Mouse (Mus musculus): ENCODE measurements around the gene Txlna.

The Txlna gene

DNA sequence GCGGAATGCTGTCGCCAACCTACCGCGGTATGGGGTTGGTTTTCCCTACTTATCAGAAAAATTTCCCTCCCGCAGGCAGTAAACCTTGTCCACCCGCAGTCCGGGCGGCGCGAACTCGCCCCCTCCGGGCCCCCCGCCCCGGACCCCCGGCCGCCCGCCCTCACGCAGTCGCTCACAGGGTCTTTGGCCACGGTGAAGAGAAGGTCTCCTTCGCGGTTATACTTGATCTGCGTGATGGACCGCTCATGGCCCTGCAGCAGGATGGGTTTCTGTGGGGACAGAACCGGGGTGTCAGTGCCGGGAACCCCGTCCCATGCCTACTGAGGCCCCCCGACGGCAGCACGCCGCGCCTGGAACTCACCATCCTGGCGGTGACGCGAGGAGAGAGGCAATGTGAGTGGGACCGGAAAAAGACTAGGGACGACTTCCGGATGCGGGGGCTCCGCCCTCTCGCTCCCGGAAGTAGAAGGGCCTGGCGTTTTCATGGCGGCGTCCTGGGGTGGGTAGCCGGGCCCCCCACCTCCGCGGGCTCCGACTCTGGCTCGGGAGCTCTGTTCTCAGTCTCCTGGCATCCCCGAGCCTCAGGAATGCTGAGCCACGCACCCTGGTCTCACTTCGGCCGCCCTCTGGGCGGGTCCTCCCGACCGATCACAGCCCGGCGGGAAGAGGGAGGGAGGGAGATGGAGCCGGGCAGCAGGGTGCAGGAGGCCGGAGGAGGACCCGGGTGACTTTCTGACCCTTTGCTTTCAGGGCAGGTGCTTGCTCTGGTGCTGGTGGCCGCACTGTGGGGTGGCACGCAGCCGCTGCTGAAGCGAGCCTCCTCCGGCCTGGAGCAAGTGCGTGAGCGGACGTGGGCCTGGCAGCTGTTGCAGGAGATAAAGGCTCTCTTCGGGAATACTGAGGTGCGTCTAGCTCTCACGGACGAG is 40.4 kb downstream of the Txlna start, which contains the start of the genes Eif3i and Tmem234:
TSS of gene Eif3i (minus strand) at position 416 of the 926 bp plus-strand sequence.
TSS of gene Tmem234 (plus strand) at position 436 of the 926 bp plus-strand sequence.
- DNase-seq (ENCODE audit: inconsistent age in 2 of 2, low spot score in 1 of 2): peak; percentile 88 to 95

DNA sequence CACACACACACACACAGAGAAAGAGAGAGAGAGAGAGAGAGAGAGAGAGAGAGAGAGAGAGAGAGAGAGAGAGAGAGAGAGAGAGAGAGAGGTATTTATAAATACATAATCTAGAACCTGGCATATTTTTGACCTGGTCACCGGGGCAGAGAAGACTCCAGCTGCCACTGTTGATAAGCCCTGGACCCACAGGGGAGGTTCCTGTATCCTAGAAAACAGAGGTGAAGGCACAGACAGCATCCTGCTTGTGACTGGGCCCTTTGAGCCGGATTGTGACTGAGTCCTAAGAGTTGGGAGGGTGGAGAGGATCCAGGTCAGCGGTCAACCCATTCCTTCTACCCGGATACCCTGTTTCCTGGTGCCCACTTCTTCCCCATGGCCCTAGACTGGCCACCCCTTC is 52.0 kb downstream of the Txlna start:
- DNase-seq (ENCODE audit: inconsistent age in 2 of 2, low spot score in 1 of 2): no peak

DNA sequence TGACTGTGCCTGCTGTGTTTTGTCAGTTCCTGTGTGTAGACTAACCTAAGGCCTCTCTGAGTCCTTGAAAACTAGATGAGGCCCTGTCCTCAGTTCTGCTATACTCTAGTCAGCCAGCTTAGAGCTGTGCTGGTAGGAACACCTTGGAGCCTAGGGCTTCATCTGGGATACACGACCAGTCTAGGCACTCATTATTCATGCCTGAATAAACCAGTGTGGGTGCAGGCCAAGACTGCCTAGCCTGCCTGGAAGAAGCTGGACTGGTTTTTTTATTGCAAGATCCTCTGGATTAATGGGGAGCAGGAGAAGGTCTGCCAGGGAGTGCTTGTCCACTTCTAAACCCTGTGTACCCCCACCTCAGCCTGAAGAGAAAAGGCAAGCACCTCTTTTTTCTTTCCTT is 53.9 kb downstream of the Txlna start:
- no peak for DNase-seq (ENCODE audit: inconsistent age in 2 of 2, low spot score in 1 of 2)

DNA sequence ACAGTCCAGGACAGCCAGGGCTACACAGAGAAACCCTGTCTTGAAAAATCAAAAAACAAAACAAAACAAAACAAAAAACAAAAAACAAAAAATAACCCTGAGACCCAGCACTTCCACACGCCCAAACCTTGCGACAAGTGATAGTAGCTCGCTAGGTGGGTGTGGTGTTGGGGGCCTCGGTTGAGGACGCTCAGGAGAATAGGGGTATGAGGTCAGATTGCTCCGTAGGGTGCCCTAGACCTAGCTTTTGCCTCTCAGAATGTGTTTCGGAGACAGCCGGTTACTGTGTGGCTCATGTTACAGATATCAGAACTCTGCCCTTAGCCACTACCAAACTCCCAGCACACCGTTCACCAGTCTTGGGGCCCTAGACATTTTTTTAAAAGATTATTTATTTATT is 55.1 kb downstream of the Txlna start:
- DNase-seq (ENCODE audit: inconsistent age in 2 of 2, low spot score in 1 of 2): no peak

DNA sequence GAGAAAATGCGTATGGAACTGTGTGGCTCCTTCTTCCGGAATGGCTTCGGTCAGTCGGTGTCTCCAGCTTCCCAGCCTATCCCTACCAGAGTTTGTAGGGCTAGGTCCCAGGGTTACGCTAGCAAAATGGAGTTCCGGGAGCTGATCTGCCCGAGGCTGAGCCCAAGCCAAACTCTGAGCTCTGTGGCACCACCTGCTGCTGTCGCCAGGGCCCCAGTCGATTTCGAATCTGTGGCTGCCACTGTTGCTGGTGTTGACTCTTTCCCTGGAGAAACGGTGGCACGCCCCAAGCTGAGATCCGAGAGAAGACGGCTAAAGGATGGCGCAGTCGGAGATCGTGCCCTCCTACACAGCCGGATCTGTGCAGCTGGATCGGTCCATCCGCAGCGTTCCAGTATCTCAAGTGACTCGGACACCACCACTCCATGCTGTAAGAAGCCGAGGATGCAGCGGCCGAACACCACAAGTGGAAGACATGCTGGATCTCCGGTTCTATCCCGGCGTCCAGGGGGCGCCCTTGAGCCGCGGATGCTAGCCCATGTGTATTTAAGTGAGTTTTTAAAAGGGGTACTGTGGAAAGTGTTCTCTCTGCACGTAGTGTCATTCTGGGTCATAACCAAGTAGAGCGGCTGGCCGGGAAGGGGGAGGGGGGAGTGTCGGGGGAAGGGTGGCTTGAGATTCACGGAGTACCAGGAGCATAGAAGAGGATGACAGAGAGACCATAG is 55.8 kb downstream of the Txlna start:
- peak; percentile 89 to 97 for DNase-seq (ENCODE audit: inconsistent age in 2 of 2, low spot score in 1 of 2)

DNA sequence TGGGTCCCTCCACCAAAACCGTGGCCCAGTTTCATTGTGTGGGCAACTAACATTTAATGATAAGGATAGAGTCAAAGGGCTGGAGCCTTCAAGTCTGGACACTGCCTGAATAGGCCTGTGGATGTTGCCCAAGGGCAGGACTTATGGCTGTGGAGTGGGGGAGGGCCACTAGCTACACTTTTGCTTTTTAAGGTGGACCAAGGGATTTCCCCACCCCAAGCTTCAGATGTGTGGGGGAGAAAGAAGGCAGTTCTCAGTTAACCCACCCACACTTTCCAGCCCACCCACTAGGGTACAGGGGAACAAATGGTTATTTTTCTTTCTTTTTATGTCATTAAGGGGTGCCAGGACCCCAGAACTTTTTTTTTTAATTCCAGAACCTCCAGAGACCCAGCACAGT is 56.5 kb downstream of the Txlna start:
- no peak for DNase-seq (ENCODE audit: inconsistent age in 2 of 2, low spot score in 1 of 2)

DNA sequence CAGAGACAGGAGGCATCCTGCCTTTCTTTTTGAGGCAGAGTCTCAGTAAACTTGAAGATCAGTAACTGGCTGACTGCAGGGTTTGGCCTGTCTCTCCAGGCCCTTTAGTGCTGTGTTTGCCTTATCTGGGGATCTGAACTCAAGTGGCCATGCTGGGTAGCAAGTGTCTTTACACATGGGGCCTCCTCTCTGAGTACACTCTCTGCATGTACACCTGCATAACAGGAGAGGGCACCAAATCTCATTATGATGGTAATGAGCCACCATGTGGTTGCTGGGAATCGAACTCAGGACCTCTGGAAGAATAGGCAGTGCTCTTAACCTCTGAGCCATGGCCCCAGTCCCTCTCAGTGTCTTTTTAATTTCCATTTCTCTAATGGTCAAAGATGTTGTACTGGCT is 58.6 kb downstream of the Txlna start:
- no peak for DNase-seq (ENCODE audit: inconsistent age in 2 of 2, low spot score in 1 of 2)

DNA sequence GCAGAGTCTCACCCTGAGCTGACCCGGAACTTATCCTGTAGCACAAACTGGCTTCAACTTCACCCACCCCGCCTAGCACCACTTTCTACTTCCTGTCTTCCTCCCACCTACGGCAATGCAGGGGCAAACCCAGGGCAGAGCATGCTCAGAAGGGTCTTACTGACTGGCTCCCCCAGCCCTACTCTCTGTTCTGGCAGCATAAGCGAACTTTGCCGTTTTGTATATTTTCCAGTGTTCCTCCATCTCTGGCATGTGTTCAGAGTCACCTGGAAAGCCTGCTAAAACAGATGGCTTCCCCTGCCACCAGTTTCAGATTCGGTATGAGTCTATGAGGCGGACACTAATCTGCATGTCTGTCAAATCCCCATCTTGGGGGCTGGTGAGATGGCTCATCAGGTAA is 60.5 kb downstream of the Txlna start:
- peak in 1 of 2 experiments; percentile 34 for DNase-seq (ENCODE audit: inconsistent age in 2 of 2, low spot score in 1 of 2)

DNA sequence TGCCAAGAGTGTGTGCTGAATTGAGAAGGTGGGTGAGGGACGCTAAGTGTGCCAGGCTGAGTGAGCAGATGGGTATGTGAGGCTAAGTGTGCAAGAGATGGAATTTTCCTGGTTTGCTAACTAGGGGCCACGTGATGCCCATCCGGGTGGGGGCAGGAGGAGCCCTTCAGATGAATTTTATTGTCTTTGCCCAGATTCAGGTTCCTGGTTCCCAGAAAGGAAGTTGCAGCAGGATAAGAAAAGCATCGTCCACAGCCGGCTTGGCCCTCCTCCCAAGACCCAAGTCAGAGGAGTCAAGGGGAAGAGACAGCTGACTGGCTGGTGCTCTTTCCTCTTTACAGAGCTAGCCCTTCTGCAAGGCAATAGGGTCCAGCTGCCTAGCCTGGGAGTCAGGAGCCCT is 62.4 kb downstream of the Txlna start, which contains the start of gene Fam167b:
TSS of gene Fam167b (minus strand) at position 84 of the 400 bp plus-strand sequence.
- peak; percentile 60 to 74 for DNase-seq (ENCODE audit: inconsistent age in 2 of 2, low spot score in 1 of 2)

DNA sequence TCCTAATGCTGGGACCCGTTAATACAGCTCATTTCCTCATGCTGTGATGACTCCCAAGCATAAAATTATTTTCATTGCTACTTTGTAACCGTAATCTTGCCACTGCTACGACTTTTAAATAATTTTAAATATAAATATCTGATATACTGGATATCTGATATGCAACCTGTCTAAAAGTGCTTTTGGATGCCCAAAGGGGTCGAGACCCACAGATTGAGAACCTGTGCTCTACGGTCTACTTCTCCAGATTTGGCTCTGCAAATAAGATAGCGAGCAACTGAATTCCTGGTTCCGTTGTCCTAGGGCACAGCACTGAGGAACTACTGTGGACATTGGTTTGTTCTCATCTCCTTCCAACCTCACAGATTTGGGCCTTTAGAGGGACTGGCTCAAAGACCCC is 63.2 kb downstream of the Txlna start:
- DNase-seq (ENCODE audit: inconsistent age in 2 of 2, low spot score in 1 of 2): no peak

DNA sequence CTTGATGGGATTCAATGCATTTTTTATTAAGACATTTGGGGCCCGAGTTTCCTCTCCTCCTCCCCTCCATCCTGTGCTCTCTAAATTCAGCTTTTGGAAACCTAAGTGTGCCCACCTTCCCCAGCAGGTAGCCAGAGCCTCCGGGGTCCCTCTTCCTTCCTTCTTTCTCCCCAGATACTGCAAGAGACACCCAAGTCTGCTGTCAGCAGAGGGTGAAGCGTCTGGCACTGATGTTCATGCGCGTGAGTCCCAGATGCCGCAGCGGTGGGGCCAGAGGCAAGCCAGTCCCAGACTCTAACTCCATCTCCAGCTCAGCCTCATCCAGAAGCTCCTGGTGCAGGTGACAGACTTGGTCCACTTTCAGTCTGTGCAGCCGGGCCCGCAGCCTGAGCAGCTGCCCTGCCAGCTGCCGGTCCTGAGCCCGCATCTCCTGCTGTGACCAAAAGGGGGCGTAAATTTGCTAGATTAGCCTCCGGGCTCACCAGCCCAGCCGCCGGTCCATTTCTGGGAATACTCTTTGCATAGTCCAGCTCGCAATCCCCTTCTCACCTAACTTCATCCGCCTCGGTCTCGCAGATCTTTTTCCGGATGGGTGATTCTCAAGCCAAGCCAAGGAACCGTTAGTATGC is 63.9 kb downstream of the Txlna start:
- peak; percentile 80 to 91 for DNase-seq (ENCODE audit: inconsistent age in 2 of 2, low spot score in 1 of 2)

Data from adrenal gland, adult (tissue).